17 mouse cellular contexts compared by ENCODE assay signal in genomic region chr11:66524251-66524650, GRCm38 (mm10). TPM values are rescaled to one million over a fixed set of nuclear protein-coding genes. Genes with fewer than 3 reads are reported as not detected.
DNase-seq lines count a peak whose midpoint lies in the region; ATAC-seq lines count a peak whose summit lies in the region.
"Had no signal": no experiment of that assay in that cellular context is flagged by ENCODE, and none has a peak within 500 bp of the region (broad histone marks: within the 10 kb centered on the region; RNA-seq: fewer than 3 reads in every experiment).

No protein-coding gene starts in this region.

- no peaks in the 10 kb centered on the region for H3K9me3 ChIP-seq in heart, embryonic 13.5 days
- H3K9me3 ChIP-seq in intestine, embryonic 16.5 days (ENCODE audit: control insufficient read depth, low read length) = no peaks in the 10 kb centered on the region
- H3K9me3 ChIP-seq: embryonic facial prominence, embryonic 10.5 days had no signal

- no peak for ATAC-seq in heart, embryonic 13.5 days (ENCODE audit: extremely low read depth, insufficient number of reproducible peaks, low FRiP score, low TSS enrichment)
- ATAC-seq in intestine, embryonic 16.5 days = no peak
- ATAC-seq: activated CD4-positive, CD25-positive, alpha-beta regulatory T cell, adult 4 months had no signal

- H3K27me3 ChIP-seq in heart, embryonic 13.5 days (replicated peaks) = peaks cover 79% of the 10 kb centered on the region
- peaks cover 58% of the 10 kb centered on the region for H3K27me3 ChIP-seq in intestine, embryonic 16.5 days (replicated peaks; ENCODE audit: control insufficient read depth, insufficient read depth, low read length)

- DNase-seq in heart, adult 8-10 months (ENCODE audit: low spot score) = no peak
- DNase-seq in right cerebral cortex, postnatal 10 days (ENCODE audit: low spot score in 2 of 2) = peak; percentile 25 to 33
- DNase-seq in right cerebral cortex, postnatal 14 days = no peak
- DNase-seq in layer of hippocampus, adult 9-11 months = peak; percentile 34
- DNase-seq in frontal cortex, postnatal 36 days (ENCODE audit: low spot score in 2 of 2) = no peak
- no peak for DNase-seq in heart, adult 11 months
- DNase-seq: adrenal gland, postnatal 36 days; heart, adult 18-20 months; lung, postnatal 14 days; retina, postnatal 1 day; thymus, postnatal 25 days had no signal

- H3K4me3 ChIP-seq in heart, embryonic 13.5 days = peak overlapping the region; percentile 68; the same call in 1 of the 2 replicates
- H3K4me3 ChIP-seq in intestine, embryonic 16.5 days (ENCODE audit: low read length) = no peak overlapping the region

- H3K4me1 ChIP-seq in heart, embryonic 13.5 days = peaks cover 27% of the 10 kb centered on the region
- H3K4me1 ChIP-seq in intestine, embryonic 16.5 days (ENCODE audit: control insufficient read depth, insufficient read depth, low read length) = peaks cover 9% of the 10 kb centered on the region

- H3K9ac ChIP-seq in heart, embryonic 13.5 days = no peak overlapping the region
- no peak overlapping the region for H3K9ac ChIP-seq in intestine, embryonic 16.5 days (ENCODE audit: low read depth, low read length)
- H3K9ac ChIP-seq: liver, embryonic 14.5 days had no signal

- WGBS in heart, embryonic 13.5 days = 36% methylated on average over 4 of the region's 4 CpGs
- WGBS in intestine, embryonic 16.5 days = 54% methylated on average over 4 of the region's 4 CpGs

- H3K4me2 ChIP-seq in heart, embryonic 13.5 days = peak overlapping the region; percentile 97; the same call in 1 of the 2 replicates
- no peak overlapping the region for H3K4me2 ChIP-seq in intestine, embryonic 16.5 days (ENCODE audit: low read depth, low read length)

- H3K27ac ChIP-seq in heart, embryonic 13.5 days (replicated peaks) = no peak overlapping the region
- H3K27ac ChIP-seq in intestine, embryonic 16.5 days (ENCODE audit: low read length) = no peak overlapping the region
- H3K27ac ChIP-seq: embryonic facial prominence, embryonic 10.5 days; liver, embryonic 14.5 days had no signal

- H3K36me3 ChIP-seq in heart, embryonic 13.5 days = no peaks in the 10 kb centered on the region
- H3K36me3 ChIP-seq in intestine, embryonic 16.5 days (ENCODE audit: control insufficient read depth, insufficient read depth, low read length) = no peaks in the 10 kb centered on the region
- H3K36me3 ChIP-seq: embryonic facial prominence, embryonic 10.5 days had no signal

RNA-seq across cellular contexts. Expression of gene Shisa6, which starts 1.5 kb away (rescaled TPM):
- polyA plus RNA-seq in heart, embryonic 13.5 days (2015; fragmentation: Nextera tagmentation; extraction: Ambion mirVana) = 0.25 and 0.46 TPM in 2 replicates
- total RNA-seq in heart, adult 8-10 months (2022) = 1 to 10 TPM in 2 of 4 experiments, under 1 TPM in 2; 0.60 to 3.3 (median 1.4) TPM
- 0.05 and 0.06 TPM in 2 replicates for polyA plus RNA-seq in intestine, embryonic 16.5 days (2015; fragmentation: Nextera tagmentation; extraction: Ambion mirVana)
- total RNA-seq: neutrophil, adult 5-6 weeks had no signal
- polyA plus RNA-seq: activated CD4-positive, CD25-positive, alpha-beta regulatory T cell, adult 4 months had no signal

Comparison
In these comparisons a context has a peak if more than half of its experiments do, and no peak if none do; other contexts are left out.
1. DNase-seq: peak in right cerebral cortex, postnatal 10 days (2 of 2) and layer of hippocampus, adult 9-11 months (single experiment); none in heart, adult 8-10 months (single experiment), right cerebral cortex, postnatal 14 days (single experiment), frontal cortex, postnatal 36 days (0 of 2) and heart, adult 11 months (single experiment).